In genomic region chr1:187609853-187610230, GRCm38 (mm10) we compare ENCODE assay signal across 9 mouse cellular contexts. TPM values are rescaled to one million over a fixed set of nuclear protein-coding genes. Genes with fewer than 3 reads are reported as not detected.
A peak's percentile ranks its signal among the peaks of the same experiment; 100 is the strongest.
DNase-seq lines count a peak whose midpoint lies in the region; ATAC-seq and TF ChIP-seq lines count a peak whose summit lies in the region.
"Had no signal": no experiment of that assay in that cellular context is flagged by ENCODE, and none has a peak within 500 bp of the region (broad histone marks: within the 10 kb centered on the region; RNA-seq: fewer than 3 reads in every experiment).

No protein-coding gene starts in this region.

- H3K36me3 ChIP-seq in lung, embryonic 16.5 days (ENCODE audit: control insufficient read depth, insufficient read depth, low read length): no peaks in the 10 kb centered on the region
- no peaks in the 10 kb centered on the region for H3K36me3 ChIP-seq in forebrain, embryonic 16.5 days (ENCODE audit: control insufficient read depth, insufficient read depth)
- H3K36me3 ChIP-seq in intestine, postnatal 0 days (ENCODE audit: control insufficient read depth, insufficient read depth): no peaks in the 10 kb centered on the region

- intact Hi-C loops in left cerebral cortex, postnatal 14 days (cut with DNase I): no loop called here

- ATAC-seq in lung, embryonic 16.5 days (ENCODE audit: low read depth): no peak
- ATAC-seq in forebrain, embryonic 16.5 days: no peak
- ATAC-seq in intestine, postnatal 0 days: no peak

- H3K9me3 ChIP-seq in lung, embryonic 16.5 days (ENCODE audit: control insufficient read depth, low read length): no peaks in the 10 kb centered on the region
- H3K9me3 ChIP-seq in forebrain, embryonic 16.5 days (ENCODE audit: control insufficient read depth, low read length): no peaks in the 10 kb centered on the region
- H3K9me3 ChIP-seq in intestine, postnatal 0 days (ENCODE audit: control insufficient read depth): no peaks in the 10 kb centered on the region

- no peak for DNase-seq in lung, postnatal 10 days
- peak; percentile 8 for DNase-seq in mesoderm, embryonic 11.5 days (ENCODE audit: low read depth, low spot score)
- DNase-seq in B cell, adult 2 months: no peak
- DNase-seq in left cerebral cortex, postnatal 14 days (ENCODE audit: low spot score in 2 of 2): no peak
- DNase-seq in Muller cell, postnatal 12 days (ENCODE audit: inconsistent ontology term): no peak

- 2% methylated on average over 16 of the region's 16 CpGs for WGBS in lung, embryonic 16.5 days
- WGBS in forebrain, embryonic 16.5 days: 3% methylated on average over 16 of the region's 16 CpGs
- 4% methylated on average over 16 of the region's 16 CpGs for WGBS in intestine, postnatal 0 days

- peaks cover 58% of the 10 kb centered on the region for H3K27me3 ChIP-seq in lung, embryonic 16.5 days (ENCODE audit: control insufficient read depth, insufficient read depth, low read depth, low read length)
- H3K27me3 ChIP-seq in forebrain, embryonic 16.5 days (replicated peaks; ENCODE audit: control insufficient read depth, insufficient read depth, low read length): peaks cover 56% of the 10 kb centered on the region
- peaks cover 63% of the 10 kb centered on the region for H3K27me3 ChIP-seq in intestine, postnatal 0 days (replicated peaks; ENCODE audit: control insufficient read depth, insufficient read depth, low read length)

- H3K4me3 ChIP-seq in lung, embryonic 16.5 days (ENCODE audit: low read length): peak overlapping the region; percentile 59
- peak overlapping the region; percentile 39 for H3K4me3 ChIP-seq in forebrain, embryonic 16.5 days (replicated peaks; ENCODE audit: low read length)
- peak overlapping the region; percentile 53 for H3K4me3 ChIP-seq in intestine, postnatal 0 days (ENCODE audit: low read depth, low read length)

- H3K27ac ChIP-seq in lung, embryonic 16.5 days (ENCODE audit: low read length): no peak overlapping the region
- H3K27ac ChIP-seq in forebrain, embryonic 16.5 days (ENCODE audit: low read length): no peak overlapping the region
- no peak overlapping the region for H3K27ac ChIP-seq in intestine, postnatal 0 days (ENCODE audit: low read depth, low read length)

- H3K9ac ChIP-seq in lung, embryonic 16.5 days (ENCODE audit: low read length): no peak overlapping the region
- peak overlapping the region; percentile 20; the same call in 1 of the 2 replicates for H3K9ac ChIP-seq in forebrain, embryonic 16.5 days (replicated peaks; ENCODE audit: low read depth, low read length)
- no peak overlapping the region for H3K9ac ChIP-seq in intestine, postnatal 0 days (ENCODE audit: low read depth, low read length)

- H3K4me1 ChIP-seq in lung, embryonic 16.5 days (replicated peaks; ENCODE audit: control insufficient read depth, insufficient read depth, low read length): peaks cover 25% of the 10 kb centered on the region
- peaks cover 43% of the 10 kb centered on the region for H3K4me1 ChIP-seq in forebrain, embryonic 16.5 days (replicated peaks; ENCODE audit: control insufficient read depth, insufficient read depth, low read length)
- no peaks in the 10 kb centered on the region for H3K4me1 ChIP-seq in intestine, postnatal 0 days (replicated peaks; ENCODE audit: control insufficient read depth, insufficient read depth, low read length)

- TF ChIP-seq CTCF in intestine, postnatal 0 days (IDR thresholded peaks at IDR 0.05; ENCODE audit: low read depth): no peak

- H3K4me2 ChIP-seq in lung, embryonic 16.5 days (ENCODE audit: low read depth, low read length): peak overlapping the region; percentile 97
- peak overlapping the region; percentile 69 for H3K4me2 ChIP-seq in forebrain, embryonic 16.5 days (ENCODE audit: low read length)
- peak overlapping the region; percentile 92 for H3K4me2 ChIP-seq in intestine, postnatal 0 days (replicated peaks; ENCODE audit: low read depth)

RNA-seq across cellular contexts. Expression of gene Esrrg, which starts 1.3 kb away (rescaled TPM):
- 1.0 and 1.5 TPM in 2 replicates for polyA plus RNA-seq in lung, embryonic 16.5 days (2015; fragmentation: Nextera tagmentation; extraction: Ambion mirVana)
- 8.5 and 11.2 TPM in 2 replicates for polyA plus RNA-seq in forebrain, embryonic 16.5 days (2015; fragmentation: Nextera tagmentation; extraction: Ambion mirVana)
- polyA plus RNA-seq in intestine, postnatal 0 days (2015; fragmentation: Nextera tagmentation; extraction: Ambion mirVana): 0.89 and 1.2 TPM in 2 replicates
- total RNA-seq in left cerebral cortex, postnatal 14 days (2021): 10 to 100 TPM; 21.6 to 25.1 TPM
- total RNA-seq: MEL had no signal
